Mouse (Mus musculus) layer of hippocampus, postnatal 25 days (tissue): ENCODE results near the gene Exosc6. TPM values are rescaled to one million over a fixed set of nuclear protein-coding genes. Genes with fewer than 3 reads are reported as not detected.
"Not testable (repeated sequence)": the region's sequence is repeated elsewhere in the genome, so short reads cannot be mapped to it uniquely, and the experiment has no call there.

Experiments used
- DNase-seq, 2 experiments: peaks; one replicate each; pipeline ENCODE4 v3.0.0; 2022; ENCODE audit warnings: mixed read lengths in 2 of 2, low spot score in 1 of 2; ENCODE audit errors: extremely low spot score in 1 of 2
- total RNA-seq, 2 experiments: library from RNA; stranded (reverse); gene quantifications; 2 replicates each; pipeline ENCODE4 v1.2.3; 2021

The Exosc6 gene
- total RNA-seq, 2 experiments from 2014 or later, result not detected

GRCm38 (mm10) chr8:111058946-111059572 is 2.9 kb downstream of the Exosc6 start:
- no peak for DNase-seq

GRCm38 (mm10) chr8:111061688-111062071 is 5.5 kb downstream of the Exosc6 start:
- no peak for DNase-seq

DNA sequence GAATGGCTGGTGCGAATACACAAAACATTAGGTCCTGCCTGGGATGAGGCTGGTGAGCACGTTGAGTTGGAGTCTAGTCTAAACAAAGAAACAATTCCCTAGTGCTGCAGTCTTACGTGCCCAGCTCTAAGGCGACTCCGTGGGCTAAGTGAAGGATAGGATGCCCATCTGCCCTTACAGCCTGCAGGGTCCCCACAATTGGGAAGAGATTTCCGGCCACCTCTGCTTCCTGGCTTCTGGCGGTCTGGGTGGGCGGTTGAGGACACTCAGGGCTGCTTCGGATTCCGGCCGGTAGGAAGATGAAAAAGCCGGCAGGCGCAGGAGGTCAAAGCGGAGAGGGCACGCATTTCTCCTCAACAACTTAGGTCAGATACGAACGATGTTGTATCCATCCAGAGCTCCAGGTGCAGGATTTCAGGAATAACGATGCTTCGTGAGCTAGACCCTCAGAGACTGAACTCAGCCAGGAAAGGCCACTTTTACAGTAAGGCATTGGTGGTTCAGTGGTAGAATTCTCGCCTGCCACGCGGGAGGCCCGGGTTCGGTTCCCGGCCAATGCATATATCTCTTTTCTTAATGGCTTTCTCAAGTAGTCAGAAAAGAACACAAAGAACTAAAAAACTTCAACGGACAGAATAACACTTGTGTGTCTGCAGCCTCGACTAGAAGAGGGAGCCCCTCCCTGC is 6.1 kb downstream of the Exosc6 start:
- peak; percentile 95 to 98 for DNase-seq

DNA sequence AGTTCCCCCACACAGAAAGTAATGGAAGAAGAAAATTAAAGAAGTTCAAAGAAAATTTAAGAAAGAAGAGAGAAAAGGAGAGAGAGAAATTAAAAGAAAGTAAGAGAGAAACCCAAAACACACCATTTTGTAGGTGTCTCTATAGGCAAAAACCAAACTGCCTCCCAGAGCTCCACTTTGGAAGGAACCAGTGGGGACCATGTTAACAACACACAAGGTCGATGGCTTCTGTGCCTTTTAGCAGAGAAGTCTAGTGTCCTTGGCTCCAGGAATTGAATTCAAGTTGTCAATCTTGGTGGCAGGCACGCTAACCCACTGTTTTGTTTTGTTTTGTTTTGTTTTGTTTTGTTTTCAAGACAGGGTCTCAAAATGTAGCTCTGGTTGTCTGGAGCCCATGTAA is 6.8 kb downstream of the Exosc6 start:
- no peak for DNase-seq

DNA sequence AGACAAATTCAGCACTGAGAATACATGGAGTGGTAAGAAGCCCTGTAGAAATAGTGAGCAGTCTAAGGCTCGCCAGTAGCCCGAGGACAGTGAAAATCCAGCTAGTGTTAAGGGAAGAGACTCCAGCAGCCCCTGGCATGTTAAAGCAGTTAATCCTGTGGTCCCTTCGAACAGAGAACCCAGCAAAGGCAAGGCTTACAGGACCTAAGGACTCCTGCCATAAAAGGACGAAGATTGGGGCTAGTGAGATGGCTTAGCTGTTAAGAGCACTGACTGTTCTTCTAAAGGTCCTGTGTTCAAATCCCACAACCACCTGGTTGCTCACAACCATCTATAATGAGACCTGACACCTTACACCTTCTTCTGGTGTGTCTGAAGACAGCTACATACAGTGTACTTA is 10.2 kb downstream of the Exosc6 start:
- no peak for DNase-seq

DNA sequence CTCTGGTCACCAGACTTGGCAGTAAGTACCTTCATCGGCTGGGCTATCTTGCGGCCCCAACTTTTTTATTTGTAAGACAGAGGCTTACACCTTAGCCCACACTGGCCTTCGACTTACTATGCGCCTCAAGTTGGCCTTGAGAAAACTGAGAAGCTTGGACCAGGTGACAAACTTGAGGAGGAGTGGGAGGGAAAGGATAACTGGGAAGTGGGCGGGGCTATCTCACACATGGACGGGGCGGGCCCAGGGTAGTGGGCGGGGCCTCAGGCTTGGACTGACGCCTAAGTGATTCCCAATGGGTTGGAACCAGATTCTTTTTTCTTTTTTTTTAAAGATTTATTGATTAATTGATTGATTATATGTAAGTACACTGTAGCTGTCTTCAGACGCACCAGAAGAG is 11.3 kb downstream of the Exosc6 start:
- DNase-seq, result no peak

DNA sequence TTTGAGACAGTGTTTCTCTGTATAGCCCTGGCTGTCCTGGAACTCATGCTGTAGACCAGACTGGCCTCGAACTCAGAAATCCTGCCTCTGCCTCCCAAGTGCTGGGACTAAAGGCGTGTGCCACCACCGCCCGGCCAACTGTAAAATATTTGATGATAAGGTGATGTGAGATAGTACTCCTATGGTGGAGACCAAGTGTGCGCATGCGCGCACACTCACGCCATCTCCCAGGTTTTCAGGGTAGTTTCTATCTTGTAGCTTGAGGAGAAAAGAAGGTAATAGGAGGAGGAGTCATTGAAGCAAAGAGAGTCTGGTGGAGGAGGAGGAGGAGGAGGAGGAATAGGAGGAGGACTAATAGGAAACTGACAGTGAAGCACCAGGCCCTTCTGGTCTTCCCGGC is 12.5 kb downstream of the Exosc6 start:
- not testable (repeated sequence) for DNase-seq

GRCm38 (mm10) chr8:111075926-111076325 is 19.8 kb downstream of the Exosc6 start:
- peak; percentile 21 to 28 for DNase-seq

- DNase-seq, result no peak
Measured at GRCm38 (mm10) chr8:111079461-111079860, 23.3 kb downstream of the Exosc6 start.

GRCm38 (mm10) chr8:111079861-111080271 is 23.7 kb downstream of the Exosc6 start:
- DNase-seq, result no peak

DNA sequence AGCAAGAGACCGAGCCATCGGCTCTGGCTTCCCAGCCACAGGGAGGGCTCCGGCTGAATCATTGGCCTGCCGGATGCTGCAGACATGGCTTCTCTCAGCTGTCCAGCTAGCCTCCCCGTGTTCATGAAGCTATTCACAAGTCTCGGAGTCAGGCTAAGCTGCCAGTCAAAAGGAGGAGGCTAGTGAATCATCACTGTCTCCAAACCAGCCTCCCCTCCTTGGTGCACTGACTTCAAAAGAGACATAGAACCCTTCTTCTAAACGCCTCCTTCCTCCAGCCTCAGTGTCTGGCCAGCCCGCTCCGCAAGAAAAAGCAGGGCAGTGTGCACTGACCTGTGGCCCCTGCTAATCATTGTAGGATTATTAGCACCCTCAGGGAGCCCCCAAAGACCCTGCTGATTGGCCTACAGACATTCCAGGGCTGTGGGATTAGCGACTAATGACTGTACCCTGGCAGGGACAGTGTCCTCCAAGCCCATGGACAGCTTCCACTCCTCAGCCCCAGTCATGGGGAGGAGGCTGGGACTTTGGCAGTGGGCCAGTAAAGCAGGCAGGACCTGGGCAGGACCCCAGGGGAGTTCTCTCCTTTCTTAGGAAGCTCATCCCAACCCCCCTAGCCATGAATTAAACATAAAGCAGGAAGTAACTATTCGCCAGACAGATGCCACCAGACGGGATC is 25.6 kb downstream of the Exosc6 start:
- no peak for DNase-seq

DNA sequence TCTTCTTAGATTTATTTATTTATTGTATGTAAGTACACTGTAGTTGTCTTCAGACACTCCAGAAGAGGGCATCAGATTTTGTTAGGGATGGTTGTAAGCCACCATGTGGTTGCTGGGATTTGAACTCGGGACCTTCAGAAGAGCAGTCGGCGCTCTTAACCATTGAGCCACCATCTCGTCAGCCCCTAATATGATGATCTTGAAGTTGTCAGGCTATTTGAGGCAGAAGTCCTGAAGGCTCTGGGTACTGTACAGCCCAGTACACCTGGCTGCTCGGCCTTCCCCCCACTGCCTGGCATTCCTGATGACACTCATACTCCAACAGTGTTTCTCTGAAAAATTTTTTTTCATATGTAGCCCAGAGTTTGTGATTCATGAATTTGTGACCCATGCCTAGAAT is 27.8 kb downstream of the Exosc6 start:
- DNase-seq, result not testable (repeated sequence)

- DNase-seq, result peak; percentile 65 to 89
Measured at GRCm38 (mm10) chr8:111090126-111090525, 34.0 kb downstream of the Exosc6 start.

DNA sequence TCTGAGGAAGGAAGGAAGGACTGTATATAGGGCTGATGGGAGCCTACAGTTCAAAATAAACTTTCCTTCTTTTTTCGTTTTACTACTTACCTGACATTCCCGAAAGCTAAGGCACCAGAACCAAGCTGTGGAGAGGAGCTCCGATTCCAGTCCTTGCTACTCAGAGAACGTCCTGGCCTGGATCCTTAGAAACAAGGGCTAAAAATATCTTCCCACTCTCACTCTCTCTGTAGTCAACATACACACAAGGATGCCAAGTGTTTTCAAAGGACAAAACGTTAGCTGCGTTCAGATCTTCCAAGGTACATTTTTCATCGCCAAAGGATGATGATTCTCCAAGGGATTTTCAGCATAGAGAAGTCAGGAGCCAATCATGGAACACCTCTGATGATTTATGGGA is 35.6 kb downstream of the Exosc6 start:
- DNase-seq, result no peak

GRCm38 (mm10) chr8:111092326-111092725 is 36.2 kb downstream of the Exosc6 start, which contains the start of gene Clec18a:
Gene Clec18a, minus strand, starts transcription at chr8:111092426.
- not testable (repeated sequence) for DNase-seq

- peak; percentile 80 to 87 for DNase-seq
Measured at GRCm38 (mm10) chr8:111093865-111094718, 38.0 kb downstream of the Exosc6 start, which contains the start of gene Pdpr. Gene Pdpr, plus strand, starts transcription at chr8:111094630.

DNA sequence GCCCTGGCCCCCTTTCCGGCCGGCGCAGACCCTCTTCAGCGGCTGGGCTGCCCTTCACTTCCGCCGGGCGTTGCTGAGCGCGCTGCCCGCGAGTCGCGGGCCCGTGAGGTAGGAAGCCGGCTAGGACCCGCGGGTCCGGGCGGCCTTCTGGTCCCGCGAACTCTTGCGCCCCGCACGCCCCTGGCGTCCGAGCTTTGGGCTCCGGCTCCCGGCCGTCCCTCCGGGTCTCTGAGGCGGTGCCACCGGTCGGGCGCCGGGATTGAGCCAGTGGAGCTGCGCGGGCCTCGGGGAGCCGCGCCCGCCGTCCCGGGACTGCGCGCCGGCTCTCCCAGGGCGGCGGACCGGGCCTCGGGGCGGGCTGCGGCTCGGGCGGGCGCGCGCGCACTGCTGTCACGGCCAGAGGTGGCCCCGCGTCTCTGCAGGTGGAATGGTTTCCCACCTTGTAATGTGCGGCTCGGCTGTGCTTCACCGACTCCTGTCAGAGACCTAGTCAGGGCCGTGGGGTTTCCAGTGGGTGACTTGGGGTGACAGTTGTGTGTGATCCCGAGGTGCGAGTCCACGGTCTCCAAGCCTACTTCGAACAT is 38.7 kb downstream of the Exosc6 start:
- DNase-seq, result not testable (repeated sequence)
